Mouse (Mus musculus) gastrocnemius, postnatal 14 days (tissue): Measurements from ENCODE around the gene Cyp2b9. TPM values are rescaled to one million over a fixed set of nuclear protein-coding genes. Genes with fewer than 3 reads are reported as not detected.
"Not testable (repeated sequence)": the region's sequence is repeated elsewhere in the genome, so short reads cannot be mapped to it uniquely, and the experiment has no call there.

ENCODE experiments used
- DNase-seq: peaks from one replicate; pipeline ENCODE4 v3.0.0; 2021; ENCODE audit warnings: mixed read lengths
- intact Hi-C: fragments of 180-260 bp; cut with DNase I; formaldehyde crosslinking; loops from one replicate; pipeline ENCODE4 v1.15.1; 2025; ENCODE audit warnings: low total_unique reads
- long read RNA-seq, 2 experiments: library from polyadenylated mRNA; stranded (forward); transcript quantifications; one replicate each; pipeline ENCODE4 v2.0.0; 2021
- total RNA-seq, 2 experiments: library from RNA; stranded (reverse); gene quantifications; 2 replicates each; pipeline ENCODE4 v1.2.3; 2021

The Cyp2b9 gene
- total RNA-seq: not detected
- long read RNA-seq, experiment 1: 0 reads
- long read RNA-seq, experiment 2: 0 reads

- DNase-seq, intact Hi-C loops: not testable (repeated sequence)
Observed at GRCm38 (mm10) chr7:26173111-26173510, at the start of gene Cyp2b9. Gene Cyp2b9, plus strand, starts transcription at chr7:26173411.

GRCm38 (mm10) chr7:26139623-26140022, 33.6 kb upstream of the Cyp2b9 start:
- intact Hi-C loops, DNase-seq: not testable (repeated sequence)

- intact Hi-C loops, DNase-seq: not testable (repeated sequence)
Observed at GRCm38 (mm10) chr7:26143657-26144056, 29.6 kb upstream of the Cyp2b9 start.

GRCm38 (mm10) chr7:26168765-26169536, 4.3 kb upstream of the Cyp2b9 start:
- DNase-seq, intact Hi-C loops: not testable (repeated sequence)

- DNase-seq: no peak
- intact Hi-C loops: no loop called here
Observed at GRCm38 (mm10) chr7:26201083-26201482, 27.9 kb downstream of the Cyp2b9 start.

- DNase-seq, intact Hi-C loops: not testable (repeated sequence)
Observed at GRCm38 (mm10) chr7:26260034-26260433, 86.8 kb downstream of the Cyp2b9 start, which contains the start of gene Vmn1r184. Gene Vmn1r184, plus strand, starts transcription at chr7:26260334.

Other genes with a start within 250 kb of the Cyp2b9 start
- gene Cyp2b13, start 111.9 kb upstream of the Cyp2b9 start, total RNA-seq: not detected
- gene Vmn1r184, start 86.9 kb downstream of the Cyp2b9 start, total RNA-seq: not detected
- not detected for gene Cyp2a4, start 133.8 kb downstream of the Cyp2b9 start, total RNA-seq
- gene Nlrp9c, start 230.3 kb downstream of the Cyp2b9 start, total RNA-seq: not detected